In genomic region chr9:106159784-106160301, GRCm38 (mm10) we compare ENCODE assay signal across 8 mouse cellular contexts. TPM values are rescaled to one million over a fixed set of nuclear protein-coding genes. Genes with fewer than 3 reads are reported as not detected.
DNase-seq lines count a peak whose midpoint lies in the region; ATAC-seq and TF ChIP-seq lines count a peak whose summit lies in the region.

No protein-coding gene starts in this region.

- WGBS in forebrain, embryonic 12.5 days, result 5% methylated on average over 24 of the region's 24 CpGs
- 3% methylated on average over 24 of the region's 24 CpGs for WGBS in heart, postnatal 0 days
- 1% methylated on average over 24 of the region's 24 CpGs for WGBS in liver, embryonic 14.5 days (ENCODE audit: insufficient replicate concordance)
- 1% methylated on average over 24 of the region's 24 CpGs for WGBS in stomach, embryonic 15.5 days

- no peaks in the 10 kb centered on the region for H3K9me3 ChIP-seq in E14TG2a.4 (ENCODE audit: low read length)
- no peaks in the 10 kb centered on the region for H3K9me3 ChIP-seq in forebrain, embryonic 12.5 days
- no peaks in the 10 kb centered on the region for H3K9me3 ChIP-seq in heart, postnatal 0 days (replicated peaks; ENCODE audit: control insufficient read depth, low read length)
- H3K9me3 ChIP-seq in liver, embryonic 14.5 days (ENCODE audit: control insufficient read depth, low read length), result no peaks in the 10 kb centered on the region
- no peaks in the 10 kb centered on the region for H3K9me3 ChIP-seq in stomach, embryonic 15.5 days

- TF ChIP-seq CTCF in E14TG2a.4 (conservative IDR thresholded peaks at IDR 0.05; ENCODE audit: low read length), result no peak
- TF ChIP-seq CTCF in heart, postnatal 0 days (IDR thresholded peaks at IDR 0.05; ENCODE audit: low read depth), result no peak
- TF ChIP-seq CTCF in liver, embryonic 14.5 days (IDR thresholded peaks at IDR 0.05; ENCODE audit: low read depth), result peak; percentile 17; the same call in 1 of the 2 replicates

- H3K36me3 ChIP-seq in E14TG2a.4 (ENCODE audit: insufficient read depth, low read length), result peaks cover 13% of the 10 kb centered on the region
- H3K36me3 ChIP-seq in forebrain, embryonic 12.5 days (replicated peaks), result no peaks in the 10 kb centered on the region
- no peaks in the 10 kb centered on the region for H3K36me3 ChIP-seq in heart, postnatal 0 days (replicated peaks; ENCODE audit: control insufficient read depth, insufficient read depth, low read length)
- no peaks in the 10 kb centered on the region for H3K36me3 ChIP-seq in liver, embryonic 14.5 days (replicated peaks; ENCODE audit: control insufficient read depth, insufficient read depth, low read depth)
- H3K36me3 ChIP-seq in stomach, embryonic 15.5 days, result no peaks in the 10 kb centered on the region

- H3K9ac ChIP-seq in forebrain, embryonic 12.5 days, result peak overlapping the region; percentile 53
- peak overlapping the region; percentile 56 for H3K9ac ChIP-seq in heart, postnatal 0 days (replicated peaks; ENCODE audit: low read depth, low read length)
- peak overlapping the region; percentile 67 for H3K9ac ChIP-seq in liver, embryonic 14.5 days (replicated peaks)
- peak overlapping the region; percentile 37; the same call in 1 of the 2 replicates for H3K9ac ChIP-seq in stomach, embryonic 15.5 days

- ATAC-seq in forebrain, embryonic 12.5 days (ENCODE audit: low FRiP score), result peak; percentile 72
- peak; percentile 92 for ATAC-seq in heart, postnatal 0 days (ENCODE audit: insufficient read depth, low read depth)
- peak; percentile 75 for ATAC-seq in liver, embryonic 14.5 days (ENCODE audit: insufficient read depth)
- peak; percentile 79; the same call in 1 of the 2 replicates for ATAC-seq in stomach, embryonic 15.5 days (ENCODE audit: insufficient read depth, low FRiP score, low read depth)

- H3K27ac ChIP-seq in forebrain, embryonic 12.5 days, result peak overlapping the region; percentile 94
- peak overlapping the region; percentile 89 for H3K27ac ChIP-seq in heart, postnatal 0 days (ENCODE audit: low read depth)
- H3K27ac ChIP-seq in liver, embryonic 14.5 days, result peak overlapping the region; percentile 65
- H3K27ac ChIP-seq in stomach, embryonic 15.5 days, result peak overlapping the region; percentile 94

- DNase-seq in c-Kit-positive CD71-positive TER-119-positive erythroid progenitor cells, embryonic 14.5 days (ENCODE audit: low spot score), result peak; percentile 75
- peak; percentile 87 for DNase-seq in heart, postnatal 0 days (ENCODE audit: low spot score)
- peak; percentile 97 to 100 for DNase-seq in kidney, postnatal 36 days
- peak; percentile 77 to 81 (median 79) for DNase-seq in liver, embryonic 14.5 days (ENCODE audit: low read depth in 3 of 3, low spot score in 3 of 3)
- peak; percentile 94 for DNase-seq in neural tube, embryonic 10.5 days (ENCODE audit: extremely low spot score, low spot score)

- no peaks in the 10 kb centered on the region for H3K27me3 ChIP-seq in E14TG2a.4 (ENCODE audit: insufficient read depth, low read length)
- peaks cover 12% of the 10 kb centered on the region for H3K27me3 ChIP-seq in forebrain, embryonic 12.5 days
- no peaks in the 10 kb centered on the region for H3K27me3 ChIP-seq in heart, postnatal 0 days (ENCODE audit: control insufficient read depth, insufficient read depth, low read length)
- H3K27me3 ChIP-seq in liver, embryonic 14.5 days (ENCODE audit: control insufficient read depth, insufficient read depth, low read length), result no peaks in the 10 kb centered on the region
- no peaks in the 10 kb centered on the region for H3K27me3 ChIP-seq in stomach, embryonic 15.5 days (replicated peaks)

- H3K4me2 ChIP-seq in forebrain, embryonic 12.5 days, result peak overlapping the region; percentile 57
- H3K4me2 ChIP-seq in heart, postnatal 0 days (ENCODE audit: low read depth, low read length), result peak overlapping the region; percentile 66
- H3K4me2 ChIP-seq in liver, embryonic 14.5 days (ENCODE audit: low read depth), result peak overlapping the region; percentile 75
- H3K4me2 ChIP-seq in stomach, embryonic 15.5 days, result peak overlapping the region; percentile 63

- H3K4me1 ChIP-seq in E14TG2a.4 (replicated peaks; ENCODE audit: low read depth, low read length), result peaks cover 58% of the 10 kb centered on the region
- peaks cover 31% of the 10 kb centered on the region for H3K4me1 ChIP-seq in forebrain, embryonic 12.5 days
- H3K4me1 ChIP-seq in heart, postnatal 0 days (ENCODE audit: control insufficient read depth, insufficient read depth), result 0 out of 2 replicates have a peak, but pooled peaks cover 5% of the 10 kb centered on the region
- H3K4me1 ChIP-seq in liver, embryonic 14.5 days (replicated peaks; ENCODE audit: control insufficient read depth in 2 of 2, insufficient read depth in 2 of 2, low read length in 1 of 2), result peaks cover 5 to 14% of the 10 kb centered on the region in 2 experiments
- H3K4me1 ChIP-seq in stomach, embryonic 15.5 days, result no peaks in the 10 kb centered on the region

- H3K4me3 ChIP-seq in E14TG2a.4 (replicated peaks; ENCODE audit: low read length), result peak overlapping the region; percentile 82
- H3K4me3 ChIP-seq in forebrain, embryonic 12.5 days (replicated peaks), result peak overlapping the region; percentile 52
- H3K4me3 ChIP-seq in heart, postnatal 0 days (ENCODE audit: low read depth, low read length), result peak overlapping the region; percentile 61
- H3K4me3 ChIP-seq in liver, embryonic 14.5 days (ENCODE audit: insufficient read depth in 1 of 2, low read depth in 2 of 2, low read length in 2 of 2), result peak overlapping the region; percentile 71 to 85
- H3K4me3 ChIP-seq in stomach, embryonic 15.5 days (replicated peaks), result peak overlapping the region; percentile 65

- TF ChIP-seq EP300 in heart, postnatal 0 days (IDR thresholded peaks at IDR 0.05; ENCODE audit: low read depth), result peak; percentile 80; the same call in 1 of the 2 replicates
- TF ChIP-seq EP300 in liver, embryonic 14.5 days (IDR thresholded peaks at IDR 0.05; ENCODE audit: low read depth), result no peak

RNA-seq across cellular contexts. Expression of gene Glyctk, which starts 1.9 kb away (rescaled TPM):
- polyA plus RNA-seq in forebrain, embryonic 12.5 days (2016; fragmentation: Nextera tagmentation; extraction: Ambion mirVana), result 9.1 and 10.2 TPM in 2 replicates
- 2.0 and 2.5 TPM in 2 replicates for total RNA-seq in heart, postnatal 0 days (2014; rRNA removed; ENCODE audit: low replicate concordance)
- 0.90 and 1.1 TPM in 2 replicates for polyA plus RNA-seq in heart, postnatal 0 days (2015; fragmentation: Nextera tagmentation; extraction: Ambion mirVana)
- 13.0 and 15.5 TPM in 2 replicates for polyA plus RNA-seq in liver, embryonic 14.5 days (2012; rRNA removed)
- 11.6 and 13.4 TPM in 2 replicates for polyA plus RNA-seq in liver, embryonic 14.5 days (2014; fragmentation: Nextera tagmentation; extraction: Ambion mirVana)
- polyA plus RNA-seq in stomach, embryonic 15.5 days (2015; fragmentation: Nextera tagmentation; extraction: Ambion mirVana), result 2.8 and 3.1 TPM in 2 replicates

RNA-seq across cellular contexts. Expression of gene Wdr82, which starts 10.9 kb away (rescaled TPM):
- polyA plus RNA-seq in forebrain, embryonic 12.5 days (2016; fragmentation: Nextera tagmentation; extraction: Ambion mirVana), result 38.1 and 41.2 TPM in 2 replicates
- 122 and 124 TPM in 2 replicates for total RNA-seq in heart, postnatal 0 days (2014; rRNA removed; ENCODE audit: low replicate concordance)
- polyA plus RNA-seq in heart, postnatal 0 days (2015; fragmentation: Nextera tagmentation; extraction: Ambion mirVana), result 13.9 and 14.3 TPM in 2 replicates
- polyA plus RNA-seq in liver, embryonic 14.5 days (2012; rRNA removed), result 19.9 and 24.5 TPM in 2 replicates
- 6.5 and 8.1 TPM in 2 replicates for polyA plus RNA-seq in liver, embryonic 14.5 days (2014; fragmentation: Nextera tagmentation; extraction: Ambion mirVana)
- polyA plus RNA-seq in stomach, embryonic 15.5 days (2015; fragmentation: Nextera tagmentation; extraction: Ambion mirVana), result 19.7 and 20.4 TPM in 2 replicates

RNA-seq across cellular contexts. Expression of gene Ppm1m, which starts 39.7 kb away (rescaled TPM):
- 29.6 and 33.3 TPM in 2 replicates for polyA plus RNA-seq in forebrain, embryonic 12.5 days (2016; fragmentation: Nextera tagmentation; extraction: Ambion mirVana)
- 7.5 and 22.8 TPM in 2 replicates for total RNA-seq in heart, postnatal 0 days (2014; rRNA removed; ENCODE audit: low replicate concordance)
- polyA plus RNA-seq in heart, postnatal 0 days (2015; fragmentation: Nextera tagmentation; extraction: Ambion mirVana), result 13.1 and 15.1 TPM in 2 replicates
- 7.2 and 10.0 TPM in 2 replicates for polyA plus RNA-seq in liver, embryonic 14.5 days (2012; rRNA removed)
- 5.4 and 5.9 TPM in 2 replicates for polyA plus RNA-seq in liver, embryonic 14.5 days (2014; fragmentation: Nextera tagmentation; extraction: Ambion mirVana)
- polyA plus RNA-seq in stomach, embryonic 15.5 days (2015; fragmentation: Nextera tagmentation; extraction: Ambion mirVana), result 39.0 and 42.0 TPM in 2 replicates

RNA-seq across cellular contexts. Expression of gene Twf2, which starts 43.1 kb away (rescaled TPM):
- polyA plus RNA-seq in forebrain, embryonic 12.5 days (2016; fragmentation: Nextera tagmentation; extraction: Ambion mirVana), result 53.9 and 59.3 TPM in 2 replicates
- 92.1 and 105 TPM in 2 replicates for total RNA-seq in heart, postnatal 0 days (2014; rRNA removed; ENCODE audit: low replicate concordance)
- 57.3 and 64.2 TPM in 2 replicates for polyA plus RNA-seq in heart, postnatal 0 days (2015; fragmentation: Nextera tagmentation; extraction: Ambion mirVana)
- polyA plus RNA-seq in liver, embryonic 14.5 days (2012; rRNA removed), result 14.3 and 14.9 TPM in 2 replicates
- polyA plus RNA-seq in liver, embryonic 14.5 days (2014; fragmentation: Nextera tagmentation; extraction: Ambion mirVana), result 18.7 and 19.7 TPM in 2 replicates
- polyA plus RNA-seq in stomach, embryonic 15.5 days (2015; fragmentation: Nextera tagmentation; extraction: Ambion mirVana), result 53.9 and 64.0 TPM in 2 replicates

Comparison
In these comparisons a context has a peak if more than half of its experiments do, and no peak if none do; other contexts are left out.
1. Peak in every context shown above with its lines: DNase-seq, ATAC-seq, H3K4me3 ChIP-seq and H3K27ac ChIP-seq.